Mouse (Mus musculus): ENCODE data around the gene Prrt2.

The Prrt2 gene

GRCm38 (mm10) chr7:127020901-127021562, at the start of gene Prrt2, which contains the start of gene Gm42742:
Gene Prrt2, minus strand, starts transcription at chr7:127021211.
Gene Gm42742, minus strand, starts transcription at chr7:127021097.
- DNase-seq (ENCODE audit: low read depth, low spot score) = peak; percentile 55

GRCm38 (mm10) chr7:127066317-127066716, 45.3 kb upstream of the Prrt2 start:
- no peak for DNase-seq (ENCODE audit: low read depth, low spot score)

- DNase-seq (ENCODE audit: low read depth, low spot score) = peak; percentile 43
Measured at GRCm38 (mm10) chr7:127065538-127065937, 44.5 kb upstream of the Prrt2 start.

- DNase-seq (ENCODE audit: low read depth, low spot score) = no peak
Measured at GRCm38 (mm10) chr7:127055026-127055585, 34.1 kb upstream of the Prrt2 start.

DNA sequence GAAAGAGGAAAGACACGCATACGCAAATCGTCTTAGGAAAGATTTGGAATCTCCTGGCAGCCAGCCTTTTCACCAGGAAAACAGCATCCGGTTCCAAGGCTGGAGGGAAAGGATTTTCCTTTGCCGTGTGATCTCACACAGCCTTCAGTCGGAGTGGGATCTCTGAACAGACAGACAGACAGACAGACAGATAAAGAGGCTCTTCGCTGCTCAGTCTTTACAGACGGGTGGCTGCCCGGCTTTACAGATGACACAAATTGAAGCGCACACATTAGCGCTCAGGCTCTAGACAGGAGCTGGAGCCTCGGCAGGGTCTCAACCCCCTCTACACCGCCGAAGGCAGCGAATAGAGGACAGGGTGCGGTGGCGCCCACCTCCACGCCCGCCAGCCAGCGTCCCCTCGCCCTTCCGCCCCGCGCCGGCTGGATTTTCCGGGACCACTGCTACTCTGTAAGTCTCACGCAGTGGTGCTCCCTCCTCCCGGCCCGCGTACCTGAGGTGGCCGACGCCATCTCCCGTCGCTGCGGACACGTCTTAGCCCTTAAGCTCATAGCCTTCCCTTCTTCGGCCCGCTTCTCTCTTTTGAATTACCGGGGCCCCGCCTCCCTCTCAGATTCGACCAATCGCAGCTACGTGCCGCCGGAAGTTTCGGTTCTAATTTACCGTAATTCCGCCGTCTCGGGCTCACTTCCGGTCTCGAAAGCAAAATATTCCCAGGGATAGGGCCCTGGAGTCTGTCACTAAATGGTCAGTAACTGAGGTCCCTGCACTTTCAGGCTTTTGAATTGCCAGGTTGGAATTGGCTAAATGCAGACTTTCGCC, 21.1 kb upstream of the Prrt2 start, which contains the start of gene Kif22:
Kif22 (minus strand) TSS at position 621 of the 822 bp plus-strand sequence.
- peak; percentile 91 for DNase-seq (ENCODE audit: low read depth, low spot score)

DNA sequence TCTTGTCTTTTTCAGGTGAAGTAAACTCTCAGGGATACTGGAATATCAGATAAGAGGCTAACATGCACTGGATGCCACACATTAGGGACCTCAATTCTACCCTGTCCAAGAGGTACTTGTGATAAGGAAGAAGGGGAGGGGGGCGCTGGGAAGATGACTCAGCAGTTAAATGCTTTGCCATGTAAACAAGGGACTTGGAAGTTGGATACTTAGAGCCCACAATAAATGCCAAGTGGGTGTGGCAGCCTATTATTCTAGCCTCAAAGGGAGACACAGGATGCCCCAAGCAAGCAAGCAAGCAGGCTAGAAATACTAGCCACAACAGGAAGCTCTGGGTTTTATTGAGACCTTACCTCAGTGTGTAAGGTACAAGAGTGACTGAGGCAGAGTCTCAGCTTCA, 10.2 kb upstream of the Prrt2 start:
- DNase-seq (ENCODE audit: low read depth, low spot score) = no peak

GRCm38 (mm10) chr7:127030172-127030571, 9.2 kb upstream of the Prrt2 start:
- no peak for DNase-seq (ENCODE audit: low read depth, low spot score)

DNA sequence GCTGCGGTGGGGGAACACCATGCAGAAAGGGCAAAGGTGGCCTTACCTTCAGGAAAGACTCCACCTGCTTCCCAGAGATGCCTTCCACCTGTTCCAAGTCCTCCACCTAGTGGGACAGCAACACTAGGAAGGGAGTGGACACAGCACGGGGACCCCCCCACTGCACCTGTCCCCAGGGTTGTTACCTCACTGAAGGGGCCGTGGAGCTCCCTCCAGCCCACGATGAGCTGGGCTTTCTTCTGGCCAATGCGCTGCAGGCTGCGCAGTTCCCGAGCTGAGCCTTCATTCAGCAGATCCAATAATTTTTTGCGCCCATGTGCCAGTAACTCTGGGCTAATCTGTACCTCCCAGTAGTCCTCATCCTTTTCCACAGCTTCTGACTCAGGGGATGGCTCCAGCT, 6.9 kb upstream of the Prrt2 start:
- no peak for DNase-seq (ENCODE audit: low read depth, low spot score)

- peak; percentile 100 for DNase-seq (ENCODE audit: low read depth, low spot score)
Measured at GRCm38 (mm10) chr7:127026984-127027726, 6.1 kb upstream of the Prrt2 start, which contains the start of gene Maz. Gene Maz, minus strand, starts transcription at chr7:127027037.

DNA sequence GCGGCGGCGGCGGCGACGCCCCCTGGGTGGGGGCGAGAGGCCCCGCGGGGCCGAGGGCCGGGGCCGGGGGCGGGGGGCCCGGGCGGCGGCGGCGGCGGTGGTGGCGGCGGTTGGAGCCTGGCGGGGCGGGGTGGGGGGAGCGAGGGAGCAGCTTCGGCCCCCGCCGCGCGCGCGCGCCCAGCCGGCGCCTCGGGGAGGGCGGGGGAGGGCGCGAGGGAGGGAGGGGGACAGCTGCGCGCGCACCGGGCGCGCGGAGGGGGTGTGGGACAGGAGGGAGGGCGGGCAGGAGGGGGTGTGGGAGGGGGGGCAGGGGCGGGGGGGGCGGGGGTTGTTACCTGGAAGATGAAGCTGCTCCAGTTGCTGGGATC, 5.6 kb upstream of the Prrt2 start:
- DNase-seq (ENCODE audit: low read depth, low spot score) = no peak

- DNase-seq (ENCODE audit: low read depth, low spot score) = peak; percentile 80
Measured at GRCm38 (mm10) chr7:127026161-127026600, 5.2 kb upstream of the Prrt2 start.

GRCm38 (mm10) chr7:127025556-127026160, 4.6 kb upstream of the Prrt2 start:
- peak; percentile 61 for DNase-seq (ENCODE audit: low read depth, low spot score)

DNA sequence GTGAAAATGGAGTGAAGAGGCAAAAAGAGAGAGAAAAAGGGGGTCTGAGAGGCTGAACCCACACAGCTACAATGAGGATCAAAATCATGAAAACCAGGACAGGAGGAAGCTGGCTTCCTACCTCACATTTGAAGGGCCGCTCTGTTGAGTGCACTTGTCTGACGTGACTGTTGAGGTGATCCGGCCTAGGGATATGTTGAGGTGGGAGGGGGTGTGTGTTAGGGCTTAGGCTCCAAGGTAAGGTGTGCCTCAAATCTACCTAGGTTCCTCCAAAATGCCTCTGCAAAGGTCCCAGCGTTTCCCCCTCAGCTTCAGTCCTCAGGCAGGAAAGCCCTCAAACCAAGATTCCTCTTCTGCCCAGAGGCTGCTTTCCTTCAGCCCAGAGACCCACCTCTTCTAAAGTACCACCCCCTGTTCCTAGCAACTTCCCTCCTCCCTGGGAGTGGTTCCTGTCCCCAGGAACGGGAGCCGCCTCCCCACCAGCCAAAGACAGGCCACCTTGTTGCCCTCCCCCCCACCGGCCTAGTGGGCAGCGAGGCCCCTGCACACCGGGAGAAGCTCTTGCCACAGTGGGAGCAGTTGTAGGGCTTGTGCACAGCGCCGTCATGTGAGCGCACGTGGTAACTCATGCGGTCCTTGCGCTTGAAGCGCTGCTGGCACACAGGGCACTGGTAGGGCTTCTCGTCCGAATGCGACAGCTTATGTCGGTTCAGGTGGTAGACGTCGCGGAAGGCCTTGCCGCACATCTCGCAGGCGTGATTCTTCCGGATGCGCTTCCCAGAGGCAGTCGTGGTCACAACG, 3.9 kb upstream of the Prrt2 start:
- DNase-seq (ENCODE audit: low read depth, low spot score) = peak; percentile 85

DNA sequence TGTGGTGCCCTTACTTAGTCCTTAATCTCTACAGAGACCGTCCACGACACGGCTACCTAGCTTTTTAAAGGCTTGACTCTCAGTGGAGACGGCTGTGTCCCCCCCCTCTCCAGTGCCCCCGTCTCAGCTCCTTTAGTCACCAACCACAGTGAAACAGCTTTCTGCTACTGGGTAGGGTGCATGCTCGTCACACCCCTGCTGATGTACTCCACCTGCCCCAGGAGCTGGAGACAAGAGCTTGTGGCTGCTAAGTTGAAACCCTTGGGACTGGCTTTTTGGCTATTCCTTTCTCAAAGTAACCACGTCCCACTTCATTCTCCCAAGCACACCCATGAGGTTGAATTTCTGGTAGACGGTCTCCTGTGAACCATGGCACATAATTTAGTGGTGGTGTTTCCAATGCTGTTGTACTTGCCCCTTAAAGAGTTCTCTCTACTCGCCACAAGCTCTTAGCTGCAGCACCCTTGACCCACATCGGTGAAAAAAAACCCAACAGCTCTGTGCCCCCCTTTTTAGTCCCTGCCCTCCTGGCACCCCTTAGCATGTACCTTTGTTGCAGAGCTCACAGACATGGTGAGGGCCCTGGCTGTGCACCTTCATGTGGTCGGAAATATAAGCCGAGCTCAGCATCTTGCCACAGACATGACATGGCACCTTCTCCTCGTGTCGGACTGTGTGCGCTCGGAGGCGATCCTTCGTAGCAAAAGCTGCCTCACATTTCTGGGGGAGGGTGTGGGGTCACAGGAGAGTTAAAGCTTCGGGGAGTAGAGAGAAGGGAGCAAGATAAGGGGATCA, 3.1 kb upstream of the Prrt2 start:
- no peak for DNase-seq (ENCODE audit: low read depth, low spot score)

DNA sequence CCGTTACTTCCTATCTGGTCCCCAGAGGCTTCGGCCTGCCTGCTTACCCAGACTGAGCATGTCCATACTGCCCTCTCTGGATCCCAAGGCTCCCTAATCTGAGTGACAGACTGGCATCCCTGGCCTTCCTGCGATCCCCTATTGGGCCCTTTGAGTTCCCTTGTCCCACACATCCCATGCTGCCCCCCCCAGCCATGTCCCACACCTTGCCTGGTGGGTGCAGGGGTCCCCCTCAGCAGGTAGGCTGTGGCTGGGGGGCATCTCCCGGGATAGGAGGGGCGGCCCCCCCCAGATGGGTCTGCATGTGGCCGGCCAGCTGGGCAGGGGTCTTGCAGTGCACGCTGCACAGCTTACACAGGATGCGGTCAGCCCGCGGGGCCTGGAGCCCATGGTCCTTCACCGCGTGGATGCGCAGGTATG, 2.3 kb upstream of the Prrt2 start:
- no peak for DNase-seq (ENCODE audit: low read depth, low spot score)

DNA sequence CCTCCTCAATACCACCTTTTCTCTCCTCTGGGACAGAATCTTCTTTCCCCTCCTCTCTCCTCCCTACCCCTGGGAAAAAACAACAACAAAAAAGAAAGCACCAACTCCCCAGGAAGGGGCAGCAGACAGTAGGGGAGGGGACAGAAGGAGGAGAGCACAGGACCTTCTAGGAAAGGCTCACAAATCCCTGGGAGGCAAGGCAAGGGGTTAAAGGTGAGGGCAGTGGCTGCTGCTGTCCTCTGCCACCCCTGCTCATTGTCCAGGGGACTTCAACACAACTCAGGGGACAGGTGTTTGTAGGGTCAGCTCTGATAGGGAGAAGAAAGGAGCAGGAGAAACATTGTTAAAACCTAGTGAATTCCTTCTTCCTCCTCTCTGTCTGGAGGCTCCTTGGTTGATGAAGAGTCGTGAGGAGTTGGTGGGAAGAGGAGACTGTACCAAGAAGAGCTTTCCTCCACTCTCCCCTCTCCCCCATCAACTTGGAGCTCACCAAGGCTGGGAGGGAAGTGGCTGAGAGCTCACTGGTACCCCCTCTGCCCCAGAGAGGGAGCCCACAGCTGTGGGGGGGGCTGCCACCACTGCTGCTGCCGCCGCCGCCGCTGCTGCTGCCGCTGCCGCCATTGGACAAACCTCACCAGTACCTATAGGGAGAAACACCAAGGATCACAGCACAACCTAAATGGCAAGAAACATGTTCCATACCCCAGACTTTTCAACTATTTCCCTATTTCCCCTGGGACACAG, 1.7 kb upstream of the Prrt2 start:
- no peak for DNase-seq (ENCODE audit: low read depth, low spot score)

DNA sequence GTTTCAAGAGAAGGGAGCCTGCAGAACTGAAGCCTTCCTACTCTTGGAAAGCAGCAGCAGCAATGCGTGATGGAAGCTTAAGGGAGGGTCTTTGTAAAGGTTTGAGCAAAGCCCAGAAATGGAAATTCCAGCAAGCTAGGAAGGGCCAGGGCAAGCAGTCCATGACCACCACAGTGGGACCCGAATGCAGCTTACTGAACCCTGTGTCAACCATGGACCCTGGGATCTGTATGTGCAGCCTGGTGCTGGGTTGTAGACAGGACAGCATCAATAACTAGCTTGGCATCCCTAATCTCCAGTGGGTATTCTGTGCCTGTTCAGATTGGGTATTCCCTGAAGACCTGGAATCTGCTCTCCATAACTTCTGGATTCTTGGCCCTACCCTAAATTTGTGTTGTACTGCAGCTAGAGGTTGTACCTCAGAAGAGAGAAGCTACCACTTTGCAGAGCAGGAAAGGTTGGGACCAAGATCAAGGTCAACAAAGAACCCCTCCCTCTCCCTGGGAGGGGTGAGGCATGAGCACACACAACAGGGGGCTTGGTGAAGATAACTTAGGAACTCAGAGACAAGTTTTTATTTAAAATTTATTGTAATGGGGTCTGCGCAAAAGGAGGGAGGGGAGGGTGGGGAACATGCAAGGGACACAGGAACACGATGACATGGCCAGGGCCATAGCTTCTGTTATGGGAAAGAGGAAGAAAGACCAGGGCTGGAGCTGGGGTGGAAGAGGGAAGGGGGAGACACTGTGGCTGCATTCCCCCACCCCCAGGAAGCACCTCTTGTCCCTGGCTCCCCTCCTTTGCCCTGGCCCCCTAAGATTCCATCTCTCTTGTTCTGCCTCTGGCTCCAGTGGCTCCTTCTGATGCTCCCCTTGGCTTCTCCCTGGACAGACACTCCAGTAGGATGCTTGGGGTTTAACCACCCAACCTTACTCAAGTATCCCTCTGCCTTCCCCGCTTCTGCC, 834 bp upstream of the Prrt2 start:
- peak; percentile 40 for DNase-seq (ENCODE audit: low read depth, low spot score)

DNA sequence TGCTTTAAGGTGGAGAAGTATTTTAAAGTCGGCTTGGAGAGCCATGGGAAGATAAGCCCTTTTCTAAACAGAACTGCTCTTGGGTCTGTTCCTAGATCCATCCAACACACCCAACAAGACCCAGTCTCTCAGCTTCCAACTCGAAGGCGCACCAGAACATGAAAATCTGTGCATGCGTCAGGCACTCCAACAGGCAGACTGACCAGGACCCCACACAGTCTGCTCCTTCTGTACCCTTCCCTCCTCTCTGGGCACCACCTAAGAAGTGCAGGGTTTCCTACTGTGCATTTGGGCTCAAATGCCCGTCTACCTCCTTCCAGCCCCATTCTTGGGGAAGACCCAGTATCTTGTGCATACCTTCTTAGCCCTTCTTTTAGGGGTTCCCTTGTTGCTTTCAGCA, 520 bp downstream of the Prrt2 start:
- DNase-seq (ENCODE audit: low read depth, low spot score) = no peak
